In genomic region chr2:170494784-170495710, GRCm38 (mm10) we compare ENCODE assay signal across 19 mouse cellular contexts. TPM values are rescaled to one million over a fixed set of nuclear protein-coding genes. Genes with fewer than 3 reads are reported as not detected.
DNase-seq lines count a peak whose midpoint lies in the region; ATAC-seq and TF ChIP-seq lines count a peak whose summit lies in the region.
"Had no signal": no experiment of that assay in that cellular context is flagged by ENCODE, and none has a peak within 500 bp of the region (broad histone marks: within the 10 kb centered on the region; RNA-seq: fewer than 3 reads in every experiment).

No protein-coding gene starts in this region.

- no peak for TF ChIP-seq CTCF in forebrain, postnatal 0 days (IDR thresholded peaks at IDR 0.05; ENCODE audit: low read depth)

- no peaks in the 10 kb centered on the region for H3K36me3 ChIP-seq in forebrain, embryonic 11.5 days (ENCODE audit: control insufficient read depth, insufficient read depth, low read length)
- no peaks in the 10 kb centered on the region for H3K36me3 ChIP-seq in forebrain, embryonic 15.5 days
- no peaks in the 10 kb centered on the region for H3K36me3 ChIP-seq in midbrain, embryonic 10.5 days
- no peaks in the 10 kb centered on the region for H3K36me3 ChIP-seq in midbrain, embryonic 16.5 days (ENCODE audit: control insufficient read depth, insufficient read depth, low read length)
- no peaks in the 10 kb centered on the region for H3K36me3 ChIP-seq in forebrain, postnatal 0 days (ENCODE audit: insufficient read depth)
- no peaks in the 10 kb centered on the region for H3K36me3 ChIP-seq in neural tube, embryonic 12.5 days

- H3K9me3 ChIP-seq in forebrain, embryonic 11.5 days (ENCODE audit: control insufficient read depth, low read length), result no peaks in the 10 kb centered on the region
- H3K9me3 ChIP-seq in forebrain, embryonic 15.5 days, result no peaks in the 10 kb centered on the region
- no peaks in the 10 kb centered on the region for H3K9me3 ChIP-seq in midbrain, embryonic 10.5 days (replicated peaks)
- no peaks in the 10 kb centered on the region for H3K9me3 ChIP-seq in midbrain, embryonic 16.5 days (replicated peaks; ENCODE audit: control insufficient read depth, low read length, poor library complexity, severe bottlenecking)
- H3K9me3 ChIP-seq in forebrain, postnatal 0 days (ENCODE audit: low read length), result no peaks in the 10 kb centered on the region
- H3K9me3 ChIP-seq in neural tube, embryonic 12.5 days, result no peaks in the 10 kb centered on the region

- no peak overlapping the region for H3K9ac ChIP-seq in forebrain, embryonic 11.5 days (ENCODE audit: low read length)
- no peak overlapping the region for H3K9ac ChIP-seq in forebrain, embryonic 15.5 days (replicated peaks)
- no peak overlapping the region for H3K9ac ChIP-seq in midbrain, embryonic 16.5 days (ENCODE audit: low read depth, low read length)
- H3K9ac ChIP-seq in forebrain, postnatal 0 days, result no peak overlapping the region
- H3K9ac ChIP-seq in neural tube, embryonic 12.5 days, result no peak overlapping the region

- ATAC-seq in forebrain, embryonic 11.5 days (replicated peaks; ENCODE audit: low FRiP score), result no peak
- no peak for ATAC-seq in forebrain, embryonic 15.5 days (replicated peaks)
- ATAC-seq in midbrain, embryonic 16.5 days, result no peak
- no peak for ATAC-seq in forebrain, postnatal 0 days
- no peak for ATAC-seq in neural tube, embryonic 12.5 days (ENCODE audit: low FRiP score, low read depth)
- ATAC-seq: activated CD4-positive, CD25-positive, alpha-beta regulatory T cell, adult 4 months had no signal

- no peak overlapping the region for H3K4me3 ChIP-seq in forebrain, embryonic 11.5 days (ENCODE audit: low read depth, low read length)
- no peak overlapping the region for H3K4me3 ChIP-seq in forebrain, embryonic 15.5 days
- H3K4me3 ChIP-seq in midbrain, embryonic 10.5 days, result peak overlapping the region; percentile 52
- no peak overlapping the region; the same call in 1 of the 2 replicates for H3K4me3 ChIP-seq in midbrain, embryonic 16.5 days (ENCODE audit: low read depth, low read length)
- no peak overlapping the region for H3K4me3 ChIP-seq in forebrain, postnatal 0 days (ENCODE audit: low read depth, low read length)
- no peak overlapping the region for H3K4me3 ChIP-seq in neural tube, embryonic 12.5 days

- peaks cover 41% of the 10 kb centered on the region for H3K27me3 ChIP-seq in forebrain, embryonic 11.5 days (ENCODE audit: control insufficient read depth, insufficient read depth, low read length)
- peaks cover 57% of the 10 kb centered on the region for H3K27me3 ChIP-seq in forebrain, embryonic 15.5 days
- H3K27me3 ChIP-seq in midbrain, embryonic 10.5 days (ENCODE audit: low read depth, poor library complexity, severe bottlenecking), result peaks cover 94% of the 10 kb centered on the region
- peaks cover 31% of the 10 kb centered on the region for H3K27me3 ChIP-seq in midbrain, embryonic 16.5 days (ENCODE audit: control insufficient read depth, insufficient read depth, low read depth, low read length)
- H3K27me3 ChIP-seq in forebrain, postnatal 0 days (ENCODE audit: insufficient read depth, low read length), result peaks cover 44% of the 10 kb centered on the region
- H3K27me3 ChIP-seq in neural tube, embryonic 12.5 days (replicated peaks), result peaks cover 73% of the 10 kb centered on the region

- WGBS in forebrain, embryonic 11.5 days, result 7% methylated on average over 31 of the region's 31 CpGs
- 6% methylated on average over 31 of the region's 31 CpGs for WGBS in forebrain, embryonic 15.5 days
- 6% methylated on average over 31 of the region's 31 CpGs for WGBS in midbrain, embryonic 10.5 days
- 6% methylated on average over 31 of the region's 31 CpGs for WGBS in midbrain, embryonic 16.5 days
- 6% methylated on average over 31 of the region's 31 CpGs for WGBS in forebrain, postnatal 0 days
- WGBS in neural tube, embryonic 12.5 days, result 4% methylated on average over 31 of the region's 31 CpGs

- DNase-seq in forebrain, embryonic 11.5 days (ENCODE audit: low spot score), result no peak
- DNase-seq in midbrain, embryonic 10.5 days (ENCODE audit: low spot score), result peak; percentile 49
- DNase-seq in forebrain, postnatal 0 days, result peak; percentile 62
- DNase-seq in spleen, postnatal 14 days (ENCODE audit: low spot score in 2 of 2), result no peak
- DNase-seq in urinary bladder, postnatal 10 days (ENCODE audit: low spot score), result no peak
- DNase-seq: cerebellum, adult 2 months; kidney, adult 9 months; layer of hippocampus, adult 9-11 months; right cerebral cortex, postnatal 25 days; thymus, postnatal 25 days had no signal

- H3K27ac ChIP-seq in forebrain, embryonic 11.5 days (ENCODE audit: low read depth, low read length), result no peak overlapping the region
- no peak overlapping the region for H3K27ac ChIP-seq in forebrain, embryonic 15.5 days (replicated peaks)
- no peak overlapping the region for H3K27ac ChIP-seq in midbrain, embryonic 10.5 days (replicated peaks)
- no peak overlapping the region for H3K27ac ChIP-seq in midbrain, embryonic 16.5 days (ENCODE audit: low read length)
- no peak overlapping the region for H3K27ac ChIP-seq in forebrain, postnatal 0 days (ENCODE audit: low read depth, low read length)
- no peak overlapping the region for H3K27ac ChIP-seq in neural tube, embryonic 12.5 days

- H3K4me1 ChIP-seq in forebrain, embryonic 11.5 days (replicated peaks; ENCODE audit: control insufficient read depth, insufficient read depth, low read length), result peaks cover 14% of the 10 kb centered on the region
- peaks cover 24% of the 10 kb centered on the region for H3K4me1 ChIP-seq in forebrain, embryonic 15.5 days
- peaks cover 32% of the 10 kb centered on the region for H3K4me1 ChIP-seq in midbrain, embryonic 10.5 days
- peaks cover 18% of the 10 kb centered on the region for H3K4me1 ChIP-seq in midbrain, embryonic 16.5 days (ENCODE audit: control insufficient read depth, insufficient read depth, low read length)
- H3K4me1 ChIP-seq in forebrain, postnatal 0 days (ENCODE audit: insufficient read depth), result no peaks in the 10 kb centered on the region; the same call in 1 of the 2 replicates
- peaks cover 17% of the 10 kb centered on the region for H3K4me1 ChIP-seq in neural tube, embryonic 12.5 days

- H3K4me2 ChIP-seq in forebrain, embryonic 11.5 days (ENCODE audit: low read depth, low read length, severe bottlenecking), result 0 out of 2 replicates have a peak overlapping the region, but pooled peaks have one; percentile 11
- no peak overlapping the region for H3K4me2 ChIP-seq in forebrain, embryonic 15.5 days (replicated peaks)
- no peak overlapping the region for H3K4me2 ChIP-seq in midbrain, embryonic 16.5 days (ENCODE audit: low read length)
- no peak overlapping the region for H3K4me2 ChIP-seq in forebrain, postnatal 0 days (ENCODE audit: low read depth)
- H3K4me2 ChIP-seq in neural tube, embryonic 12.5 days (replicated peaks), result peak overlapping the region; percentile 18

RNA-seq across cellular contexts. Expression of gene Pfdn4, which starts 1.2 kb away (rescaled TPM):
- 105 and 130 TPM in 2 replicates for polyA plus RNA-seq in forebrain, embryonic 11.5 days (2014; fragmentation: Nextera tagmentation; extraction: Ambion mirVana)
- 124 and 126 TPM in 2 replicates for polyA plus RNA-seq in forebrain, embryonic 15.5 days (2015; fragmentation: Nextera tagmentation; extraction: Ambion mirVana)
- 97.8 and 106 TPM in 2 replicates for polyA plus RNA-seq in midbrain, embryonic 10.5 days (2016; fragmentation: Nextera tagmentation; extraction: Ambion mirVana)
- polyA plus RNA-seq in midbrain, embryonic 16.5 days (2015; fragmentation: Nextera tagmentation; extraction: Ambion mirVana), result 128 and 133 TPM in 2 replicates
- 154 and 194 TPM in 2 replicates for total RNA-seq in forebrain, postnatal 0 days (2014; rRNA removed)
- polyA plus RNA-seq in forebrain, postnatal 0 days (2015; fragmentation: Nextera tagmentation; extraction: Ambion mirVana), result 145 and 191 TPM in 2 replicates
- polyA plus RNA-seq in neural tube, embryonic 12.5 days (2016; fragmentation: Nextera tagmentation; extraction: Ambion mirVana), result 145 and 147 TPM in 2 replicates

RNA-seq across cellular contexts. Expression of gene Cyp24a1, which starts 1.9 kb away (rescaled TPM):
- 0.07 TPM in 1 of 2 replicates, not detected in the other for polyA plus RNA-seq in forebrain, embryonic 11.5 days (2014; fragmentation: Nextera tagmentation; extraction: Ambion mirVana)
- 0.05 and 0.10 TPM in 2 replicates for polyA plus RNA-seq in forebrain, embryonic 15.5 days (2015; fragmentation: Nextera tagmentation; extraction: Ambion mirVana)
- polyA plus RNA-seq in midbrain, embryonic 10.5 days (2016; fragmentation: Nextera tagmentation; extraction: Ambion mirVana), result not detected in 2 replicates
- polyA plus RNA-seq in midbrain, embryonic 16.5 days (2015; fragmentation: Nextera tagmentation; extraction: Ambion mirVana), result 0.15 and 0.18 TPM in 2 replicates
- total RNA-seq in forebrain, postnatal 0 days (2014; rRNA removed), result not detected in 2 replicates
- polyA plus RNA-seq in forebrain, postnatal 0 days (2015; fragmentation: Nextera tagmentation; extraction: Ambion mirVana), result 0.04 TPM in 1 of 2 replicates, not detected in the other
- polyA plus RNA-seq in neural tube, embryonic 12.5 days (2016; fragmentation: Nextera tagmentation; extraction: Ambion mirVana), result 0.05 TPM in 2 replicates
- total RNA-seq: heart, adult 18-20 months; MEL had no signal
- polyA plus RNA-seq: embryonic facial prominence, embryonic 14.5 days; heart, postnatal 0 days; lung, embryonic 16.5 days had no signal

Comparison
In these comparisons a context has a peak if more than half of its experiments do, and no peak if none do; other contexts are left out.
1. DNase-seq: peak in midbrain, embryonic 10.5 days (single experiment) and forebrain, postnatal 0 days (single experiment); none in forebrain, embryonic 11.5 days (single experiment), spleen, postnatal 14 days (0 of 2) and urinary bladder, postnatal 10 days (single experiment).
2. H3K4me2 ChIP-seq: peak in forebrain, embryonic 11.5 days (single experiment) and neural tube, embryonic 12.5 days (single experiment); none in forebrain, embryonic 15.5 days (single experiment), midbrain, embryonic 16.5 days (single experiment) and forebrain, postnatal 0 days (single experiment).